Mouse (Mus musculus): ENCODE measurements around the gene Syt14. TPM values are rescaled to one million over a fixed set of nuclear protein-coding genes. Genes with fewer than 3 reads are reported as not detected.

The Syt14 gene
- total RNA-seq (2023): not detected in 2 replicates

DNA sequence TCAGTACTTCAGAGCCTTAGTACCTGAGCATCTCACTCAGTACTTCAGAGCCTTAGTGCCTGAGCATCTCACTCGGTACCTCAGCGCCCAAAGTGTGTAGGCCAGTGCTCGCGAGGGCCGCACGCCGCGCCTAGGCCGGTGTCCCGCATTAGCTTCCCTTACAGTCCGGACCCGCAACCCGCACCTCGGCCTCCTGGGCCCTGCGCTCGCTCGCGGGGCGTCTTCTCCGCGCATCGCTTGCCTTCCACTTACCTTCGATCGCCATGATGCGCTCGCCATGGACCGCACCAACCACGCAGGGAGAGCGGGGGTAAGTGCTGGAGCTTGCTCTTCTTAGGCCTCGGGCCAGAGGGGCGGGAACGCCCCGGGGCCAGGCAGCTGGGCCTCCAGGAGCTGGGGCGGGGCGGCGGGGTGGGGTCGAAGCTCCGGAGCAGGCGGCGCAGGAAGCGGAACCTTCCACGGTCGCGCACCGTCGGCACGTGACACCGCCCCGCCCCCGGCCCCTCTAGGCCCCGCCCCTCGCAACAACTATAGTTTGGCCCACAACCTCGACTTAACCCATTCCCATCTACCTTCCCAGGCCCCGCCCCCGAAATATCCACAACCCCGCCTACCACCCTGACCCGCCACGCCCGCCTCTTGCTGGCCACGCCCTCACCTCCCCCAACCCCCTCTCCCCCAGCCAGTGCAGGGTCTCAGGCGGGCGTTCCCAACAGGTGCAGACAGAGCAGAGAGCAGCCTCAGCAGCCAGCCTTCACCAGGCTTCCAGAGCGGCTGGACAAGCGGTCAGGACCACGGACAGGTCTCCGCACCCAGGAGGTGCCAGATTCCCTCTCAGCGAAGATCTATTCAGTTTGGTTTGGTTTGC lies at the start of gene Syt14:
Syt14 (minus strand) TSS at position 405 of the 868 bp plus-strand sequence.

DNA sequence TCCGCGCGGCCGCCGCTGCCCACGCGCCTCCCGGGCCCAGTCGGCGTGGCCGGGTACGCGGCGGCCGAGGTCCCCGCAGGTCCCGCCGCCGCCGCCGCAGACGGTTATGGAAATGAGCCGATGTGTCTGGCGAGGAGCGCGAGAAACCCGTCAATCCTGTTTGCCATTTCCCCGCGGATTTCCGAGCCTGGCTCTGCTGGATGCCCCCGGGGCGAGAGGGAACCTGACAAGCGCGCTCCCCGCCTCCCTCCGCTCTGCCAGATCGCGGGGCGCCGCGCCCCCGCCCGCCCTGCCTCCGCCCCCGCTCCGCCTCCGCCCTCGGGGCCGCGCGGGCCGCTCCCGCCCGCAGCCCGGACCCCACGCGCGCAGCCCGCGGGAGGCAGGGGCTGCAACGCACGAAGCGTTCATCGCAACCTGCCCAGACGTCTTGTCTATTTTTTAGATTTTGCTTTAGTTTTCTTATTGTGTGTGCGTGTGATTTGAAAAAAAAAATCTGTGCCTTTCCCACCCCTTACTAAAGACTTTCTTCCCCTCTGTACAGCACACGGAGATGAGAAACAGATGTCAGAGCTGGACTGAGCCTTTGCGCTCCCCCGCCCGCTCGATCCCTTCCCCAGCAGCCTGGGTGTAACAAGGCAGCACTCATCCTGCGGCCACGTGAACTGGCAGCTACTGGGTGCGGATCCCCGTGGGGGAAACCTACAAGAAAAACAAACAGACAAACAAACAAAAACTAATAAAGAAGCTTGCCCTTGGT lies 179.9 kb downstream of the Syt14 start, which contains the start of gene Sertad4:
Sertad4 (minus strand) TSS at position 283 of the 757 bp plus-strand sequence.

Other genes with a start within 250 kb of the Syt14 start
- gene Sertad4, start 180.0 kb downstream of the Syt14 start, total RNA-seq (2023): not detected in 2 replicates
- 9.3 and 21.1 TPM in 2 replicates for gene Diexf, start 94.5 kb upstream of the Syt14 start, total RNA-seq (2023)
- gene Irf6, start 117.3 kb upstream of the Syt14 start, total RNA-seq (2023): not detected in 2 replicates
- 1.4 and 1.8 TPM in 2 replicates for gene A130010J15Rik, start 132.3 kb upstream of the Syt14 start, total RNA-seq (2023)
- gene Traf3ip3, start 165.9 kb upstream of the Syt14 start, total RNA-seq (2023): 239 and 258 TPM in 2 replicates
- 10.3 and 16.6 TPM in 2 replicates for gene Lamb3, start 171.9 kb upstream of the Syt14 start, total RNA-seq (2023)
- gene Hsd11b1, start 228.3 kb upstream of the Syt14 start, total RNA-seq (2023): 131 and 143 TPM in 2 replicates
- gene G0s2, start 237.4 kb upstream of the Syt14 start, total RNA-seq (2023): 236 and 342 TPM in 2 replicates